Mouse (Mus musculus) urinary bladder, postnatal 10 days (tissue): ENCODE results near the gene Cabp2.
A peak's percentile ranks its signal among the peaks of the same experiment; 100 is the strongest.
"Not testable (repeated sequence)": the region's sequence is repeated elsewhere in the genome, so short reads cannot be mapped to it uniquely, and the experiment has no call there.

Experiments used
- DNase-seq: peaks from one replicate; pipeline ENCODE4 v3.0.0; 2022; ENCODE audit warnings: low spot score

Cabp2 gene

DNA sequence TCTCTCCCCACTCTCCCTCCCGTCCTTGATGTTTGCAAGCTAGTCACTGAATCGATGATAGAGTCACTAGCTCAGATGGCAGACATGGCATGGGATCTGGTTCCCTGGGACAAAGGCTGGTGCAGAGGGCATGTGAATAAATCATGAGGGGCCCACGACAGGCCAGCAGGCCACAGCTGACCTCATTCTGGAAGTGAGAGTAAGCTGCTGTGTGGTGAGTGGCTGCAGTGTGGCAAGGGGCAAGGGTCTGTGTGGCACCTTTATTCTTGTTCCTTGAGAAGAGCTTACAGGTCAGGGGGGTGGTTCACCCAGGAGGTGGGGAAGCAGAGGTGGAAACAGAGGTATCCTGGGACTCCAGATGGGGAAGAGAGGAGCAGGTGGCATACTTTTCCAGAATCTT is at the start of gene Cabp2:
Gene Cabp2 (plus strand): TSS at position 185 of the 400 bp plus-strand sequence.
- no peak for DNase-seq

- no peak for DNase-seq
These were observed 48.7 kb upstream of the Cabp2 start for GRCm38 (mm10) chr19:4032668-4033067.

- no peak for DNase-seq
These were observed 48.1 kb upstream of the Cabp2 start for GRCm38 (mm10) chr19:4033298-4033697.

DNA sequence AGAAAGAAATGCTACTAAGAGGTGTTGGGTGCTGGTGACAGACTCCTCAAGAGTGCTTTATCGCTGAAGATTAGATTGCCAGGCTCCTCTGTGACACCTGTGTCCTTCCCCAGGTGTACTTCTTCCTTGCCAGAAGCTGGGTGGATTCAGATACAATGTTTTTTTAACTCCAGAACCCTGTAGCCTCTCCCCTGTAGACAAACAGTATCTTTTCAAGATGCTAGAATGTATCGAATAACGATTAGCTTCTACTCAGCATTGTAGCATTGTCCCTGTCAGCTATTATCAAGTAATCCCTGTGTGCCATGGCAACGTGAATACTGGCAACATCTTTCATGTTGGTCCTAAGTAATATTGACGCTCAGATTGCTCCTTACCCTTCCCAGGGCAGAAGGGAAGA is 47.6 kb upstream of the Cabp2 start:
- no peak for DNase-seq

DNA sequence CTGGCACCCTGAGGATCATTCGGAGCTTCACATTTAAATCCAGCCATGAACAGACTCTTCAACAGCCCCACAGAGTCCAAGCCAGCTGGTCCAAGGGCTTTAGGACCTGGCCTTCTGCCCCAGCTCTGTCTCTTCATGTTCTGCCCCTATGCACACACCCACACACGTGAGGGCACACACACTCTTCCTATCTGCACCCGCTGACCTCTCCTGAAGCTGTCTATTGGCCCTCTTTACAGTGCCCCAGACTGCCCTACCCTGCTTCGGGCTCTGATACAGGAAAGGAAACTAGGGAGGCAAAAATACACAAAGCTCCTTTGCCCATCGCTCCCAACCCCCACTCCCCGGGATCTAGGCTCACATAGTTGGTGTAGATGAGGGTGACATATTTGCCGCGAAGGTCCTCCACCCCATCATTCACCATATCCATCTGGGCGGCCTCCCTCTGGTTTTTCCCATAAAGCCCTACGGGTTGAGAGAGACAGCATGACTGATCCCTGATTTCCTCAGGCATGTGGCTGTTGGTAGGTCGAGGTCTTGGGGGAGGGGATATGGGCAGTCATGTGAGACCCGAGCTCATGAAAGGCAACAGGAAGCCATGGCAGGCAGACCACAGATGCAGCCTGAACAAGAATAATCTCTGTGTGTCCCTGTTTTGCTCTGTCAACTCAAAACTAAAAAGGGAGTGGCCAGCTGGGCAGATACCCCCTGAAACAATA is 44.9 kb upstream of the Cabp2 start:
- no peak for DNase-seq

DNA sequence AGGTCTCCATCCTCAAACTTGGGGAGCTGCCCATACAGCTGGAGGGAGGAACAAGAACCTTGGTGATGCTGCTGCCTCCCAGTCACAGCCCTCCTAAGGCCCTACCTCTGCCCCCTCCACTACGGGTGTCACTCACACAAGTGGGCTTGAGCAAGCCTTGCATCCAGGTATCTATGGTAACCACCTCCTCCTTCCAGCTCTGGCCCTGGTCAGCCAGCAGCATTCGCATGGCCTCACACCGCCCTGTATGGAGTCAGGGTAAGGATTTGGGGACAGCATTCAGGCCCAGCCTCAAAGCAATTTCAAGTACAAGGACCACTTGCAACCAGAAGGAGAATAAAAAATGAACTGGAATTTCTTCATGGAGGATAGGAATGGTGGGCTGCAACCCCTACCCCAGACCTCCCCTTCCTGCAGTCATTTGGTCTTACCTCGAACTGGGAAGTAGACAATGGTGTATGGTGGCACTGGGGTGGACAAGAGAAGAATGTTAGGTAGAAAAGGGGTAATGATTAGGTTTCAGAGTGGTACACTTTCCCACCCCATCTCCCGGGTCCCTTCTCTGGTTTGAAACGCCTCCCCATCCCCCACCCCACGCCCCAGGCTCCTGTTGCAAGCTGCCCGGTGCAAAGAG is 44.1 kb upstream of the Cabp2 start:
- DNase-seq, result not testable (repeated sequence)

DNA sequence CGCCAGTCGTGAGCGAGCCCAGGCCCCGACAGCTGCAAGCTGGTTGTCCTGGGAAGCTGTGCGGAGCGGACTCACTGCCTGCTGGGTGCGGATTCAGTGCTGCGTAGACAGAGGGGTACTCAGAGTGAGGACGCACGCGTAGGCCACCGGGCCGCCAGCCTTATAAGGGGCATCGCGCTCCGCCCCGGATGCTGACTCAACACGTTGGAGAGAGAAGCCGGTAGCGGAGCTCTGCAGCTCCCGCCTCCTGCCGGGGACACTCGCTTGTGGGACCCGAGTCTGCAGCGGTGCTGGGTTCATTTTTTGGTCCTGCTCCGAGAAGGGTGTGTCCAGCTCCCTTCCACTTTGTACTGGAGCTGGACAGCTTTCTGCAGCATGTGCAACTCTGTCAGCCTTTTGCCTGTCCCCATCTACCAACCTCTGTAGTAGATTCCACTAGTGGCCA is 43.6 kb upstream of the Cabp2 start, which contains the start of gene Gstp1:
Gene Gstp1 (minus strand): TSS at position 198 of the 445 bp plus-strand sequence.
- peak; percentile 47 for DNase-seq

GRCm38 (mm10) chr19:4040941-4041340 is 40.4 kb upstream of the Cabp2 start:
- not testable (repeated sequence) for DNase-seq

- not testable (repeated sequence) for DNase-seq
These were observed 39.9 kb upstream of the Cabp2 start for GRCm38 (mm10) chr19:4041500-4041899.

- DNase-seq, result no peak
These were observed 39.3 kb upstream of the Cabp2 start for GRCm38 (mm10) chr19:4042124-4042523.

DNA sequence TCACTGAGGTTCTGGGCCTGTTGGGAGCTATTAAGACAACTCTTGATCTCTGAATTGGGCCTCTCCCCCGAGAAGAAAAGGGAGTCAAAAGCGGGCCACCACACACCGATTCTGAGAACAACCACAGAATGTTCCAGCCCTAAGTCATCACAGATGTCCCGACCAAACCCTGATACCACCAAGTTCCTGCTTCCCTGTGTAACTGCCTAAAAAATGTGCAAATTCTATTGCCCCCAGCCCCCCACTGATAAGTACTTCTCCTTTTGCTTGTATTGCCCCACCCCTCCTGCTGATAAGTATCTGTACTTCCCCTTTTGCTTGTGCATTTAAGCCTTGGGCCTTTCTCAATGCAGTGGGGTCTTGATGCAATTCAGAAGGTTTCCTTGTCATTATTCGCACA is 37.3 kb upstream of the Cabp2 start:
- DNase-seq, result not testable (repeated sequence)

GRCm38 (mm10) chr19:4045966-4046865 is 35.2 kb upstream of the Cabp2 start, which contains the start of gene Gstp2:
Gene Gstp2, minus strand, starts transcription at chr19:4046023.
- no peak for DNase-seq

GRCm38 (mm10) chr19:4046866-4047254 is 34.5 kb upstream of the Cabp2 start:
- no peak for DNase-seq

- DNase-seq, result no peak
These were observed 33.5 kb upstream of the Cabp2 start for GRCm38 (mm10) chr19:4047859-4048258.

GRCm38 (mm10) chr19:4049069-4049468 is 32.3 kb upstream of the Cabp2 start:
- not testable (repeated sequence) for DNase-seq

DNA sequence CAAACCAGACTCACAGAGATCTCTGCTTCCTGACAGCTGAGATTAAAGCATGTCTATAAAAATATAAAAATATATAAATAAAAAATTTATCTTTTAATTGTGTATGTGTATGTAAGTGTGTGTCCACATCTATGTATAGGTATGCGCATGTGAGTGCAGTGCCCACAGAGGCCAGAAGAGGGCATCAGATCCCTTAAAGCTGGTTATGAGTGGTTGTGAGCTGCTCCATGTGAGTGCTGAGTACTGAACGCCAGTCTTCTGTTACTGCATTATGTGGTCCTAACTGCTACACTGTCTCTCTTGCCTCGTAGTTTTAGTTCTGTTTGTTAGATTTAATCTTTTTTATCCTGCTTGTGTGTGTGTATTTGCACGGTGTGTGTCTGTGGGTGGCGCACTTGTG is 30.4 kb upstream of the Cabp2 start:
- DNase-seq, result peak; percentile 8

DNA sequence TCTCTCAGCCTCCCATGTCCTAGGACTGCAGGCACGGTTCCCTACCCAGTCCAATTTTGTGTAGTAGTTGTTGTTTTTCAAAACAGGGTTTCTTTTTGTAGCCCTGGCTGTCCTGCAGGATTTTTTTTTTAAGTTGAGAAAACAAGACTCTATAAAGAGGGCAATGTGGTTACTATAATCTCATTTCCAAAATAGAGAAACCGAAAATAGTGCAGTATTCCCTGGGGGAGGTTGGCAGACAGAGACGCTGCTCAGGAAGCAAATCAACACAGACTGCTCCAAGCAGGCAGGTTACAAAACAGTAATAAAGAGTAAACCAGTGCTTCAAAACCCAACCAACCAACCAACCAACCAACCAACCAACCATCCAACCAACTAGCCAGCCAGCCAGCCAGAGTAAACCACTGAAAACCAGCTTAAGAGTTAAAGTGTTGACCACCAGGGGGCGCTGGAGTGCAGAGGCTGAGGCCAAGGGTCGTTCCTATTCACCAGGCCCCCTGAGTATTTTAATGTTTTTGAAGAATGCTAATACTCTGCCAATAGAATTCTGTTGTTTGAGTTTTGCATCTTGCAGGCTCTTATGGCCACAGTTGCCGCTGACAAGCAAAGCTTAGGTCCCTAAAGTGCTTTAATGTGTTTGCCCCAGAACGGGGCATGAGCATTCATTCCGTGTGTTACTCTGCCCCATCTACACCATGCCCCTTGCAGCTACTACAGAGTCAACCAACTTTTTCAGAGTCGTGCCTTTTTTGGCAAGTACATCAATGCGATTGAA is 29.4 kb upstream of the Cabp2 start:
- DNase-seq, result no peak

DNA sequence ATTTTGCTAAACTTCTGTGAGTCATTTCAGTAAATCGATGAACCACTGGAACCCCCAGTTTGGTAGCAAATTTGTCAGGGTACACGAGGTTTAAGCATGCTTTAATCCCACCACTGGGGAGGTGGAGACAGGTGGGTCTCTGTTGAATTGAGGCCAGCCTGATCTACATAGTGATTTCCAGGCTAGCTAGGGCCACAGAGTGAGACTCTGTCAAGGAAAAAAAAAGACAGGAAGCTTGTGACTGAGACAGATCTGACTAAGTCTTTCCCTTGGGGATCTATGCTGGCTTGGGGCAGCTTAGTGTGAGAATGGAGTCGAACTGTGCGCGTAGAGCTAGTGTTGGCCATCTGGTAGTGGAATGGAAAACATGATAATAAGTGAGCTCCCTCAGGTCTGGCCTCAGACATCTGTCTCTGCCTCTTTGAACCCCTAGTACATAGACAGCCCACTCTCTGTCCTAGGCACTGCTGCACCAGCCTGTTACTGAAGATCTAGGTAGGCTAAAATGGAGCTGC is 28.8 kb upstream of the Cabp2 start:
- DNase-seq, result no peak

- DNase-seq, result no peak
These were observed 26.8 kb upstream of the Cabp2 start for GRCm38 (mm10) chr19:4054613-4055012.

DNA sequence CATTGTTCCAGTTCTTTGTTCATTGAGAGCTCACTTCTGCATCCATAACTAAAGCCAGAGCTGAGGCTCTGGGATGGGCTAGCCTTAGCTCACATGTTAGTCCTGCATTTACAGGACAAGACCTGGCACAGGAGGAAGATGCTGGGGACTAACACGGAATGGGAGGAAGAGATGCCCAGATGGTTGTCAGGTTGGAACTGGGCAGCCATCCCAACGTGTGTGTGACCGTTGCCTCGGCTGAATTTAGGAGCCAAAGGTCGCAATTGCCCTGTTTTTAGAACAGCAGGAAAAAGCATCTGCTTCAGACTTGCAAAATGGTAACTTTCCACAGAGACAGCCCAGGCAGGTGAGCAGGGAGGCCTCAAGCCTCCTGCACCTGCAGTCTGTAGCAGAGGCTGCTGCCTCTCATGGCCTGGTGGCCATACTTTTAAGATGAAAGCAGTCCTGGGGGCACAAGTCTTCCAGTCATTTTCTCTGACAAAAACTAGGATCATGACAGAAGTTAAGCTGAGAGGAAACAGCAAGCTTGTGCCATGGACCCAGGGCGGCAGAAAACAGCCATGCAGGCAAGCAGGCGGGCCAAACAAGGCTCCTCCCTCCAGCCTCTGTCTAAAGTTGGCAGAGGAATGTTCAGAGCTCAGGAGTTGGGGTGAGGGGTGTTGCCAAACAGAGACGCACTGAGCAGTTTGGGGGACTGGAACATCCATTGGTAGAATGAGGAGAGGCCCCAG is 26.0 kb upstream of the Cabp2 start:
- DNase-seq, result no peak
